Mouse (Mus musculus): ENCODE data around the gene H1foo.

The H1foo gene

DNA sequence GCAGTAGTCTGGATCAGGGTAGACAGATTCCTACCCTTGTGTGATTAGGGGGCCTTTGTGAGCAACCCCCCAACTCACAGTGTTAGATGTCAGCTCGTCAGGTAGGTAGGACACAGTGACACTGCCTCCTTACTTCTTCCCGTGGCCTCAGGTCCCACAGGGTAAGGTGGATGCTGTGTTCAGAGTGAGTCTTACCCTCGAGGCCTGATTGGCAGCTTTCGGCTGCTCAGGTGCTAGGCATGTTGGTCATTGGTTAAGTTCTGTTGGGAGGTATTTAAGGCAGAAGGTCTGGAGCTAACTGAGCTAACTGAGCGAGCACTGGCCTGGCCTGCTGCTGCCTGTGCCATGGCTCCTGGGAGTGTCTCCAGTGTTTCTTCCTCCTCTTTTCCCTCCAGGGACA is at the start of gene H1foo:
Gene H1foo (plus strand): TSS at position 301 of the 400 bp plus-strand sequence.
- no peak for DNase-seq (ENCODE audit: low spot score in 2 of 2)

DNA sequence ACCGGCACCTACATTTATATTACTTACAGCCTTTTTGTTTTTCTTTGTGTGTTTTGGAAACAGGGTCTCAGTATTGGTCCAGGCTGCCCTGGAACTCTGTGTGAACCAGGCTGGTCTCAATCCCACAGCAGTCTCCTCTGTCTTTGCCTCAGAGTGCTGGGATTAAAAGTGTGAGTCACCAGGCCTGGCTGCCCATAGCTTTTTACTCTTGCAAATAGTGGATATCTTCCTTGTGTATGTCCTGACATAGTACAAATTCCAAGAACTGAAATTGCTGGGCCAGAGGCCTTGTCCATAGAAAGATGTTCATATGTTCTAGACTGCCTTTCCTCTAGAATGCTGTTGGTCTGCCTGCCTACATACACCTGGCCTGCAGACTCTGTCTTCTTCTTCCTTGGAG is 48.4 kb upstream of the H1foo start:
- no peak for DNase-seq (ENCODE audit: low spot score in 2 of 2)

DNA sequence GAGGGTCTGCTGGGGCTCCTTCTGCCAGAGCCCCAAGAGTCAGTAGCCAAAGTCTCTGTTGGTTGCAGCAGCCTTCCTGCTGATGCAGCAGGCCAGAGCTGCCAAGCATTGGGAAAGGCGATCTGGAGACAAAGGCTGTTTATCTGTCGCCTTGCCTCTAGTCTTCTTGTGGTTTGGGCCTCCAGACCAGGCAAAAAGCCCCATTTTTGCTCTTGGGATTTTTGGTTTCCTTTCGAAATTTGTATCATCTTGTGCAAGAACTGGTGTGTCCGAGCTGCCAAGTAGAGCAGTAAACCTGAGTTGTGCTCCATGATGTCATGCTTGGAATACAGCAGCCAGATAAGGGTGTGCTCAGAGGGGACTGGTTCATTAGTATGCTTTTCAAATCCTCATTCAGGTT is 47.6 kb upstream of the H1foo start:
- peak in 1 of 2 experiments; percentile 72 for DNase-seq (ENCODE audit: low spot score in 2 of 2)

DNA sequence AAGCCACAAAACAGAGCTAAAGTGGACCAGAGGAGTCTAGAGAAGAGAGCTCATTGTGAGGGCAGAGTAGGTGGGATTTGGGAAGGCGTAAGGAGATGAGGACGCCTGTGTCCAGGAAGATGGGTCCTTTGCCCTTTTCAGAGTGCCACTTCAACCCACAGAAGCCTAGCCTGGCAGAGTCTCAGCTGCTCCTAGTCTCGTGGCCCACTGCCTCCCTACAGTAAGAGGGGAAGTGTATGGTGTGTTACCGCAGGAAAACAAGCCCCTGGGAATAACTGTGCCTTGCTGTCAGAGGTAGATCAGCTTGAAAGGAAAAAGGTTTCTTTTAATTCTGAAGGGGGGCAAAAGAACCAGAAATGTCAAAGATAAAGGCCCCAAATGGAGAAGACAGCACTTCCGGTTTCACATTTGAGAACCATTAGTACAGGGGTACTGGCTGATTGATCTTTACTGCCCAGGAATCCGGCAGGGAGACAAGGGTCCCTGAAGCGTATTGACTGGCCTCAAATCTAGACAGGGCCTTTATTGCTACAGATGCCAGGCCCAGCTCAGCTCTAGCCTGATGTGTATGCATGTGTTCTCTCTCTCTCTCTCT is 46.7 kb upstream of the H1foo start:
- DNase-seq (ENCODE audit: low spot score in 2 of 2): no peak

DNA sequence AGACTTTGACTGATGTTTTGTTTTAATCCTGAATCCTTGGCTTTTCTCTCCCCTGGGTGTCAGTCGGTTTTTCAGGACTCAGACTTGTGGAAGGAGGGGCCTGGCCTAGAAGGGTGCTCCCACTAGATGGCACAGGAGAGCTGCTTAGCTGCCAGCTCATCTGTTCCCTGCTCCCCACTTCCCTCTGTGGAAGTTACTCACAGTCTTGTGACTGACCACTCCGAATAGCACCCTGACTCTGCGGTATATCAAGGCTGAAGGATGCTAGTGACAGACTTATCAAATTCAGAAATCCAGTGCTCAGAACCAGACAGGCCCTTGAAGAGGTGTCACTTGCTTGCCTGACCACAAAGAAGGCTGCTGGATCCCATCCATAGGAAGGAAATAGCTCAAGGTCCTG is 43.7 kb upstream of the H1foo start:
- peak; percentile 56 to 71 for DNase-seq (ENCODE audit: low spot score in 2 of 2)

DNA sequence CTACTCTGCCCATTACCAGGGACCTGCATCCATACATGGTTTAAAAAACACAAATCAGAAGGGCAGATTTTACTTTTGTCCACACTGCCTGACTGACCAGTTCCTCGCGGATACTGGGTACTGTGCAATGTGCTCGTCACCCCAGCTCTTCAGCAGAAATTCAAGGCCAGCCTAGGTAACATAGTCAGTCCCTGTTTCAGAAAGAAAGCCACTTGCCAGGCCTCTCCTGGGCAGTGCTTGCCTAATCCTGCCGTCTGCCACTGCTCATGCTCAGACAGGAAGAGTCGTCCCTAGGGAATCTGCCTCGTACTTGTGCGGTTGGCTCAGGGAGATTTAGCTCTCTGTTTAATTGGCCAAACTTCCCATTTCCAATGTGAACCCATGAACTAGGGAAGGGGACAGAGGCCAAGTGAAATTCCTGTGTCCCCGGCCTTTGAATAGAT is 43.2 kb upstream of the H1foo start:
- peak in 1 of 2 experiments; percentile 53 for DNase-seq (ENCODE audit: low spot score in 2 of 2)

DNA sequence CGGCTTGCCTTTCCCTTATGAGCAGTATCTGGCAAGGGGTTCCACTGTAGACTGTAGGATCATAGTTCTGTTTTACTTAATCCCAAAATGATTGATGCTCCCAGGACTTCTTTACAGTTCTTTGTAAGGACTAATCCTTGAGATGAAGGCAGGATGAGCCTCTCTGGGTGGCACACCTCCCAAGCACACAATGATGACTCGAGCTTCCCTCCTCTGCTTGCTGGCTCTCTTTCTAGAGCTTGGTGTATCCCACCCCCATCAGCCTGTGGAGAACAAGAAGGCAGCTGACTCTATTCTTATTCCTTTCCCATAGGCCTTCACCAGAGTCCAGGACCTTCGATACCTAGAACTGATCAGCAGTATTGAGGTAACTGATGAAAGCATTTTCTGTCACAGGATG is 42.2 kb upstream of the H1foo start:
- no peak for DNase-seq (ENCODE audit: low spot score in 2 of 2)

DNA sequence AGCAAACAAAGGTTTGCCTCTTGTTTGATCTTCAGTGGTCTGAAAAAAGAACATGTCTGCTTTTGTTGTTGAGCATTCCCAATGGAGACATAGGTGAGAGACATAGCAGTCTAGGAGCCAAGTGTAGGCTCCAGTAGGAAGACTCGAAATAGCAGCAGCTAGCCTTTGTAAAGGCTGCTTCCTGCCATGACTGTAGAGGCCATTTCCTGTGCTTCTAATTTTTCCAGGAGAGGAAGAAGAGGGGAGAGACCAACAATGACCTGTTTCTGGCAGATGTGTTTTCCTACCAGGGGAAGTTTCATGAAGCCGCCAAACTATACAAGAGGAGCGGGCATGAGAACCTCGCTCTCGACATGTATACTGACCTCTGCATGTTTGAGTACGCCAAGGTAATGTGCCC is 39.2 kb upstream of the H1foo start:
- no peak for DNase-seq (ENCODE audit: low spot score in 2 of 2)

DNA sequence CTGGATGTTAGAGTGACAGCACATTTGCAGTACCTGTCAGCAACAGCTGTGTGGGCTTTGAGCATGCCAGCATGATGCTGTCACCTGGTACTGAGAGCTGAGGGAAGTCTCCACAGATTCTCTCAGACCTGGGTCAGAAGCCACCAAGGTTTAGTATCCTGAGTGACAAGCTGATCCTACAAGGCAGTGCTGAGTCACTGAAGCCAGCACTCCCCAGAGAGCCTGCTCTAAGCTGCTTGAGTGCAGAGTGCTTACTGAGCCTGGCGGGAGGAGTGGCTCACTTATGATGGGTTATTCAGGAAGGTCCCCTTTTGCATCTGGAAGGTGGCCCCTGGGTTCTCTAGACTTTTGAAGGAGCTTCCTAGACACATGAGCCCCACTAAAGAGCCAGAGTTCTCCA is 38.3 kb upstream of the H1foo start:
- no peak for DNase-seq (ENCODE audit: low spot score in 2 of 2)

DNA sequence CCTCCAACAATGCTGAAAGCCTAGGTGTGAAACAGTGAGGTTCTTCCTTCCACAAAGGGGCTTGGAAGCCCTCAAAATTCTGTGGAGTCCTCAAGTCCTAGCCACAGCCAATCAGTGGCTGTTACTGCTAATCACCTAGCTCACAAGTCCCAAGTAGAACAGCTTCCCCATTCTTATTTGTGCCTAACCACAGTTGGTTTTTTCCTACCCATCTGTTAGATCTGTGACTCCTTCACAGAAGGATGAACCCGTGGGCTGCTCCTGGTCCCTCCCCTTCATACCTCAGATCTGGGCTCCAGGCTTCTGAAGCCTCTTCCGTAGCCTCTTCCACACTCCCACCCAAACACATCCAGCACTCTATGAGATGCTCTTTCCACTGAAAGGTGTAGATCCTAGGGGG is 37.9 kb upstream of the H1foo start:
- DNase-seq (ENCODE audit: low spot score in 2 of 2): no peak

DNA sequence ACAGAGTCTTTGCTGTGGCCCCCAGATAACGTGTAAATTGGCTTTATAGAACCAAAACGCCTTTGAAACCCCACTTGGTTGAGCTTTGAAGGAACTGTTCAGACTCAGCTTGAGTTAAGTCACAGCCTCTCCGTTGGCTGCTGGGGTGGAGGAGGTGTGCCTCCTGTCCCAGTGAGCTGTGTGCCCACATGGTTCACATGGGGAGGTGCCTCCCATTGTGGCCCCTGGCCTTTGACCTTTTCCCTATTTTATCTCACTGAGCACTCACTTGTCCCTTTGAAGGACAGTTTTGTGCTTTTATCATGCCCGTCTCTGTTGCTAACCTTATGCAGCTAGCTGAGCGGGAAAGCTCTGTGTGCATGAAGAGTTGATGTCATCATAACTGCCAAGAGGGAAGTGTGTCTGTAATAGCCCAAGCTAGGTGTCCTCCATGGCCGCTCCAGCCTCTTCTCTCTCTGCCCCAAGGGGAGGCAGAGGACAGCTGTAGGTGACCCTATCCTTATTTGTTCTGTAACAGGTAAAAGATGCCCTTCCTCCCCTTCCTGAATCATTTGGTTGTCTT is 36.2 kb upstream of the H1foo start:
- no peak for DNase-seq (ENCODE audit: low spot score in 2 of 2)

DNA sequence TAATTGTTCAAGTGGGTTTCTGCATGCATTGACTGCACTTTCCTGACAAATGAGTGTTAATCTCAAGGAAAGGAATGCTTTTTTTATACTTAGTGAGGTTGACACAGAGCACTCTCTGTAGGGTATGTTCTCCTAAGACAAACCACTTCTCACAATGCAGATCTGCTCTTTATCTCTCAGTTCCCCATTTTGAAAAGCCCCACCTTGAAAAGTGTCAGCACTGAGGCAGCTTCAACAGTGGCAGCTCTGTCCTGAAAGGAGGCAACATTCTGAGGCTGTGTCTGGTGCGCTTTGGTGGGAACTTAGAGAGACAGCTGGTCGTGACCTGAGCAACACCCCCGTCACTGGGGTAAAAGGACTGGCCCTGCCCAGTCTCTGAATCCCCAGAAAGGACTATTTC is 35.7 kb upstream of the H1foo start:
- no peak for DNase-seq (ENCODE audit: low spot score in 2 of 2)

DNA sequence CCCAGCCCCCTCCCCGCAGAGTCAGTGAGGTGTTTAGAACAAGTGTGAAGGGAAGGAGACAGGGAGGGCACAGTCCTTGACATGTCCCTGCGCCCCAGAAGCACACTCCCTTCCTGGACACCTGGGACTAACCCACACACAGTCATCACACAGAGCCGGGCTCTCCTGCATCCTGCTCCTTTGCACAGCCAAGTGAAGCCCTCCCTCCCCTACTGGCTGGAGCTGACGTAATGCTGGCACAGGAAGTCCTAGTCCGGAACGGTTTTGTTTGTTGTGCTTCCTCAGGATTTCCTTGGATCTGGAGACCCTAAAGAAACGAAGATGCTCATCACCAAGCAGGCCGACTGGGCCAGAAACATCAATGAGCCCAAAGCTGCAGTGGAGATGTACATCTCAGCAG is 34.8 kb upstream of the H1foo start:
- DNase-seq (ENCODE audit: low spot score in 2 of 2): peak in 1 of 2 experiments; percentile 36

DNA sequence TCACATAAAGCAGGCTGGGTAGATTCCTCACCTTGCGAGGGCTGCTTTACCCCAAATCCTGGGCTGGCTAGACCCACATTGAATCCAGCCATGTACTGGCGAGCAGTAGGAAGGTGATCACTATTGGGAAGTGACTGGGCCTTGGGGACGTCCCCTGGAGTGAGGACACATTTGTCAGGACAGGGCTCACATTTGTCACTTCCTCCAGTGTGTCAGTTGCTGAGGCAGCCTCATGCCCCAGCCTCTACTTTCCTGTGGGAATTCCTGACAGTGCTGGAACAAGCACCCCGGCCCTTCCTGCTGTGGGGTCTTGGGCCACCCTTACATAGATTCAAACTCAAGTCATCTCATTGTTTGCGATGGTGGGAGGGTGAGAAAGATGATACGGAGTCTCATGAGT is 33.0 kb upstream of the H1foo start:
- DNase-seq (ENCODE audit: low spot score in 2 of 2): no peak

DNA sequence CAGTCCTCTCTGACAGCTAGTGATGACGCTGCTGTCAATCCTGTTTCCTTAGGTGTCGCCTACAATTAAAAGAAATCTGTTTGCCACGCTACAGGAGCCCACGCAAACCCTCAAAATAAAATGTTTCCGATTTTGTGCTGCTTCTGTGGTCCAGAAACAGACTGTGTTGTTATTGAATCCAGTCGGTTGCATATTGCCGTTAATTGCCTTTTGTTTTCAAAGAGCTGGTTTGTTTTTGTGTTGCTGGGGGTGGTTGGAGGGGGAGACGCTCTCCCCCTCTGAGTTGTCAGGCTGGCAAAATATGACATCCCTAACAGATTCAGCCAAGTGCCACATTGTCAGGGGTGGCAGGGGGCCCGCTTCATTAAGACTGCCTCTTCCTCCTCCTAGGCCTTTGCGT is 31.3 kb upstream of the H1foo start:
- no peak for DNase-seq (ENCODE audit: low spot score in 2 of 2)

DNA sequence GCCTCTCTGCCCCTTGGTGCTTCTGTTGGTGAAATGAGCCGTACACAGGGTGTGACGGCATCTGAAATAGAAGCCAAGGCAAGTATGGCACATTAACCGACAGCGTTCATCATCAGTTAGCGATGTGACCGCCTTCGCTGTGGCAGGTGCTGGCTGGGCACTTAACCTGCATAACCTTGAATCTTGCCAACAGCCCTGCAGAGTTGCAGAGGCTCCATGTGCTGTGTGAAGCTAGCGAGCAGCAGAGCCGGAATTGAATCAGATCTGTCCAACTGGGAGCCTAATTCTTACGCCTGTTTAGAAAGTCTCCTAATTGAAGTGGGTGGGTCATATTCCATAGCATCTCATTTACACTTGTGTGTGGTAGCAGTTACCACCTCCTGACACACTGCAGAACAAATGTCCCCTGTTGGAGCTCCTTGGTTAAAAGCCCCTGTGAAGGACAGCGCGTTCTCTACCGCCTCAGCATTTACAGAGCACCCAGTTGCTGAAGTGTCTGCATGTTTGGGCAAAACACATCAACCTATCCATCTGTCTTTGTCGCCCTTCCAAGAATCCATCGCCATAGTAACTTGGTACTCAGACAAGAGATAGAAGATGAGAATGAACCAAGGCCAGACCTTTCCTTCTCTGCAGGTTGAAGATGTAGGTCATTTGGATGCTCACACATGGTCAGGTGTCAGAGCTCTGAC is 30.1 kb upstream of the H1foo start:
- DNase-seq (ENCODE audit: low spot score in 2 of 2): no peak

DNA sequence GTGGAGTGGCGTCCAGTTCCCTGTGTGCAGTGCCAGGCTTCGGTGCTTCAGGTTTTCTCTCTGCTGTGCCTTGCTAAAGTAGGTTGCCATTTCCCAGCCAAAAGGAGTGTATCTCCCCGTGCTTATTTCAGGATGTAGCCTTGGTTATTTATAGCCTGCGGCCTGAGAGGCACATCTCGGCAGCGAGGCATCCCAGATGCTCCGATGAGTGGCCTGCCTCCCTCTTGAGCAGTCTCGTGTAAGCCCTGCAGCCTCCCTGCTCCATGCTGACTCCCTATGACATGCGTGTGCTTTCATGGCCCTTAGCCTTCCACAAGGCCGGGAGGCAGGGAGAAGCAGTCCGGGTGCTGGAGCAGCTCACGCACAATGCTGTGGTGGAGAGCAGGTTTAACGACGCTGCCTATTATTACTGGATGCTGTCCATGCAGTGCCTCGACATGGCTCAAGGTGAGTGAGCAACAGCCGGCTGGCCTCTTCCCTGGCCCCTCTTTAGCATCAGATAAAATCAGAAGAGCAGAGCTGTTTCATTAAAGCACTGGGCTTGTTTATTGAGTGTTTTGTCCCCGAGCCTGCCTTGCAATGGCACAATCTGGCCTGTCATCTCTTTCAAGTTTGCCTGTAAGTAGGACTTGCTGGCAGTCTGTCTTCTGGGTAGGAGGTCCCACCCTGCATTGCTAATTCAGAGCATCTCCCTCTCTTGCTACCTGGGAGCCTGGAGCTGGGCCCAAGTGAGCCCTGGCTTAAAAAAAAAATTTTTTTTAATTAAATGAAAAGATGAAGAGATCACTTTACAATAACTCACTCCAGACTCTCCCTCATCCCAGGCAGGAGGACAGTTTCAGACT is 28.9 kb upstream of the H1foo start:
- no peak for DNase-seq (ENCODE audit: low spot score in 2 of 2)

DNA sequence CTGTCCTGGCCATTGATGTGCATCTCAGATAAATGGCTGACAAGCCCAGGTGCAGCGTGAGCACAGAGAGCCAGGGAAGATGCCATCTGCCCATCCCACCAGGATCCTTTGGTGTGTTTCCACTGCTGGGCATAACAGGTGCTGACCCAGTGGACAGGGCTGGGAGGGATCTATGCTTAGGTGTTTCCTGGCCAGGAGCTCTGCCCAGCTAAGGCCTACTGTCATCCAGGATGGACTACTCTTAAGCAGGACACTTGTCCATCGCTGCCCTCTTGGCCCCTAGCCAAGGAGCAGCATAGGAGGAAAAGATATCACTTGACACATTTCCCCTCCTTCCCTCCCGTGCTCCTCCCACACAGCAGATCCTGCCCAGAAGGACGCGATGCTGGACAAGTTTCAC is 28.1 kb upstream of the H1foo start:
- DNase-seq (ENCODE audit: low spot score in 2 of 2): no peak

DNA sequence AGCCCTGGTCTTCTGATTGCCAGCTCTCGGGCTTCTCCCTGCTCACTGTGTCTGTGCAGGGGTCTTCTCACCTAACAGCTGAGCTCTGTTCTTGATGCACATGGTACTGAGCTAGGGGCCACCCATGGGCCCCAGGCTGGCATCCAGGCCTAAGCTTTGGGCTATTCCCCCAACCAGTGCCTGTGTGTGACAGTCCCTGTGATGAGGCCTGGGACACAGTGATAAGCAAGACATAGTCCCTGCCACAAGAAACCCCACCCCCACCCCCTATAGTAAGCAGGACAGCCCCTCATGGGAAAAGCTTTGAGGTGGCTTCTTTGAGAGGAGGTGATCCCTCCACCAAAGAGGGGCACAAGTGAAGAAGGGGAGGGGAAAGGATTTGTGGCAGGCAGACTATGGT is 26.1 kb upstream of the H1foo start:
- DNase-seq (ENCODE audit: low spot score in 2 of 2): no peak

DNA sequence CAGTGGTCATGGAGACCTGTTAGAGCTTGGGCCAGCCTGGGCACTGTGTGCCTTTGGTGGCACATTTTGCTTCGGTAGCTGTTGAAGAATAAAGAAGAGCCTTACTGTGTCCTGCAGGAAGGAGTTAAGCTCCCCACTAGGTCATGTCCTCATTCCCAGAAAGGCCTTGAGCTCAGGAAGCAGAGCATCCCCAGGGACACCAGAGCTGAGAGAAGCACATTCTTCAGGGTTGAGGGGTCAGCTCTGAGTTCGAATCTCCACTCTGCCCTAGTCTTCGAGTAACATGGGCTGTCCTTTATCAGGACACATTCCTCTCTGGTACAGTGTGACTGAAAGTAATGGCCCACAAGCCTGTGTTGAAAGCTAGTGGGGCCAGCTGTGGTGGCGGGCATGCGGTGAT is 24.9 kb upstream of the H1foo start:
- DNase-seq (ENCODE audit: low spot score in 2 of 2): no peak

DNA sequence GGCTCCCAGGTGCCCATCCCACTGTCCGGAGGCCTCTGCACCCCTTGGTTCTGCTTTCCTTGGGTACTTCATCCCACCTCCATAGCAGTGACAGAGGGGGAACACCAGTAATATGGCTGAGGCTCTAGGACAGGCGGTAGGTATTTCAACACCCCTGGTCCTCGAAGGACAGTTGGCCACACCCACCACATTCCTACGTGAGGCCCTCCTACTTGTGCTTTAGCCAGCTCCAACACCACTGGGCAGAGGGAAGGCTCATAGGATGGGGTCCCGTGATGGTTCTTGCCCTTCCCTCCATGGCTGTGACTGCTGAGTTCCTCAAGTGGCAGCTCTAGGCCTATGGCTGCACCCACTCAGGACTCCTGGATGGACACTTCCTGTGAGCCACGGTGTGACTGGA is 19.9 kb upstream of the H1foo start:
- no peak for DNase-seq (ENCODE audit: low spot score in 2 of 2)

DNA sequence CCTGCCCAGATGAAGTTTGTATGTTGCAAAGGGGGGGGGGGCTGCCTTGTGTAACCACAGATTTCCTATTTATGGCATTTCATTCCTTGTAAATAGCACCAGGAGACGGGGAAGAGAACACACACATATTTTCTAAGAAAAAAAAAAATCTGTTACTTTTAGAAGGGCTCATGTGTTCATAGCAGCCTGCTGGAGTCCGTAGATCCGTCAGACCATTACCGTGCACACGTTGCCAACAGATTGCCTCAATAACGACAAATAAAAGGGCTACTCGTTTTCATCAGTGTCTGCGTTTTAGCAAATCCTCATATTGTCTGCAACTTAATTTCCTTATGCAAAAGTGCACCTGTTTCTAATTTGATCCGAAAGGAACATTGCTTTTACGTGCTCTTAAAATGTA is 18.3 kb upstream of the H1foo start:
- no peak for DNase-seq (ENCODE audit: low spot score in 2 of 2)
